Mouse (Mus musculus): ENCODE results near the gene Mrps2.
A peak's percentile ranks its signal among the peaks of the same experiment; 100 is the strongest.
"Not testable (repeated sequence)": the region's sequence is repeated elsewhere in the genome, so short reads cannot be mapped to it uniquely, and the experiment has no call there.

Gene Mrps2

DNA sequence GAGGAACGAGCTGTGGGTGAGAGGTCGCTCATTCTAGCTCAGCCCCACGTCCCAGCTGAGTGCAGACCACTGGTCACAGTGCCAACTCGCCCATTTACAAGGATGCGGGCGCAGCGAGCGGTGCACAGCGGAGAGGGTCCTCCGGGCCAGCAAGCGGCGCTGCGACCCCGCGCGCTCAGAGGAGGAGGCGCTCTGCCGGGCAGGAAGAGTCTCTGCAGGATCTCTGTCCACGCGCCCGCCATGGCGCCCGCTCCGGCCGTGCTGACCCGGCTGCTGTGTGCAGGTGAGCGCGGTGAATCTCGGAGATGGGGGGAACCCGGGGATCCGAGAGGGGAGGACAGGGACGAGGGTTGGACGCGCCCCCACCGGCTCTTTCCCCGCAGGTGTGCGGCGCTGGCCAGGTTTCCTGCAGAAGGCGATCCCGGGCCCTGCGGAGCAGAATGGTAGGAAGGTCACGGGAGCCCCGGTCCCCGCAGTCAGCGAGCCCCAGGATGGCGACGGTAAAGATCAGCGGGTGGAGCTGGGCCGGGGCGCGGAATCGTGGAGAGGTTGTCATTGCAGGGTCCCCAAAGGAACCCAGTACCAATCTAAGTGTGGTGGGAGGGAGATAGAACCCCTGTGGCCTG, at the start of gene Mrps2:
TSS of gene Mrps2 (plus strand) at position 207 of the 626 bp plus-strand sequence.
- peak; percentile 92 to 94 for DNase-seq

GRCm38 (mm10) chr2:28419898-28420297, 48.0 kb upstream of the Mrps2 start:
- peak; percentile 97 to 98 for DNase-seq

GRCm38 (mm10) chr2:28423167-28423566, 44.7 kb upstream of the Mrps2 start:
- peak; percentile 46 to 73 for DNase-seq

DNA sequence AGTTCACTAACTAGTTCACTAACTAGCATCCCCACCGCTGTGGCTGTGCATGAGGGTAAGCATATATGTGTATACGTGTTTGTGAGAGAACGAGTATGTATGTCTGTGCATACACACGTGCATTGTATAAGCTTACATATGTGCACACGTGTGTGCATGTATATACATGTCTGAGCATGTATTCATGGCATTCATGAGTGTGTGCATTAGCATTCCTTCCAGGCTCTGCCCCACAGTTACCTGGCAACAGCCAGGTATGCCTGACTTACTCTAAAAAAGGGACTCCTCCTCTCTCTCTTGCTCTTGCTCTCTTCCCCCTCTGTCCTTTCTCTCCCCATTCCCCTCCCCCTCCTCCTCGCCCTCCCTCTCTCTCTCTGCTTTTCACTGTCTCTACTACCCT, 40.6 kb upstream of the Mrps2 start:
- DNase-seq, result no peak

GRCm38 (mm10) chr2:28430846-28431245, 37.0 kb upstream of the Mrps2 start:
- DNase-seq, result no peak

- DNase-seq, result peak in 1 of 2 experiments; percentile 56
Measured at GRCm38 (mm10) chr2:28432811-28433210, 35.1 kb upstream of the Mrps2 start.

DNA sequence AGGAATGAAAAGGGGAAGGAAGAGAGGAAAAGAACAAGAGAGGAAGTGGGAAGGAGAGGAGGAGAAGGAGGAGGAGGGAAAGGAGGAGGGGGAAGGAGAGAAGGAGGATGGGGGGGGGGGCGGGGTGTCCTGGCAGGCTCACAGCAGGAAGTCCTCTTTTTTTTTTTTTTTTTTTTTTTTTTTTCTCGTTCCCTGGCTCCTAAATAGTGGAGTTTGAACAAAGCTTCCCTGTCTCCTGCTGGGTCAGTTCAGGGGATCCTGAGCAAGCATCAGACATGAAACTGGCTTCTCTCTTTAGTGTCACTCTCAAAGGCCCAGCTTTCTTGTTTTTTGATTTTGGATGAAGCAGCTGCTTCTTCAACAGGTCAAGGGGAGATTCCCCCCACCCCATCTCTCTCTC, 34.4 kb upstream of the Mrps2 start:
- DNase-seq, result no peak

GRCm38 (mm10) chr2:28435401-28435800, 32.5 kb upstream of the Mrps2 start:
- no peak for DNase-seq

DNA sequence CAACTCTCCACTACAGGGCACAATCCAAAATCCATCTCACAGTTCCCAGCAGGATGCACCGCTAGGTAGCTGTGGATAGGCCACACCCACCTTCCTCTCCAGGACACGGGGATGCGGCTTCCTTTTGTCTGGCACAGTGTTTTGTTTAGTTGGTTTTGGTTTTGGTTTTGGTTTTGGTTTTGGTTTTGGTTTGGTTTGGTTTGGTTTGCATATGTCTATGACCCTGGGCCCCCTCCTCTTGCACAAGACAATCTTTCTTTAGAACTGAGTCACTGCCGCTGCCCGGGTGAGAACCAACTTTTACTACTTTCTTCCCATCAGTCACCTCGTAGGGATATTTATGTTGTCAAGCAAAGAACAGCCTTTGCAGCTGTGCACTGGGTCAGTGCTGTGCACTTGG, 27.0 kb upstream of the Mrps2 start:
- DNase-seq, result no peak

GRCm38 (mm10) chr2:28445082-28445481, 22.8 kb upstream of the Mrps2 start:
- DNase-seq, result no peak

GRCm38 (mm10) chr2:28446181-28446514, 21.7 kb upstream of the Mrps2 start:
- DNase-seq, result no peak

GRCm38 (mm10) chr2:28446515-28447314, 21.2 kb upstream of the Mrps2 start, which contains the start of gene Ppp1r26:
Gene Ppp1r26 (plus strand): TSS chr2:28446800.
- peak; percentile 71 to 79 for DNase-seq

DNA sequence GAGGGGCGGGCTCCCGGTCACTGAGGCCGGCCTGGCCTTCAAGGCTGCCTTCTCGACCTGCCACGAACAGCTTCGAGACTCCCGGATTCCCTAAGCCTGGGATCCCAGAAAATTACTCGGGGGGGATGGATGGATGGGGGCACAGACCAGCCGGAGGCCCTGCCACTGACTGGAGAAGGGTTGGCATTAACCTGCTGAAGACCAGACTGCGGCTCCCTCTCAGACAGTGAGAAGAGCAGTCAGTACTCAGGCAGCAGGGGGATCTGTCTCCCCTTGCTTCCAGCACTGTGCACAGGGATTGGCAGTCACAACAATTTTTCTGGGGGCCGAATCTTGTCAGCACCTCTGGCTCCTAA, 20.6 kb upstream of the Mrps2 start:
- DNase-seq, result no peak

DNA sequence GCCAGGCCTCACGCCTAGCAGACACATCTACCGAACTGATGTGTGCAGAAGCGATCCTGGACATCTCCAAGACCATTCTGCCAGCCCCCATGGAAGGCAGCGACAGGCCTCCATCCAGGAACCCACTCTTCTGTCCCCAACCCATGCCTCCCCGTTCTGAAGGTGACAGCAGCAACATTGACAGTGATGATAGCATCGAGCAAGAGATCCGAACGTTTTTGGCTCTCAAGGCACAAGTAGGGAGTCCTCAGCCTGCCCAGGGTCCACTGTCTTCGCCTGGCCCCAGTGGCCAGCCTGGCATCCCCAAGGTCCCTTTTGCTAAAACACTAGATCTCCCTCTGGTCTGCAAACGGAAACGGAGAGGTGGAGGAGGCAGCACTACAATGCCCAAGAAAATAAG, 16.2 kb upstream of the Mrps2 start:
- no peak for DNase-seq

DNA sequence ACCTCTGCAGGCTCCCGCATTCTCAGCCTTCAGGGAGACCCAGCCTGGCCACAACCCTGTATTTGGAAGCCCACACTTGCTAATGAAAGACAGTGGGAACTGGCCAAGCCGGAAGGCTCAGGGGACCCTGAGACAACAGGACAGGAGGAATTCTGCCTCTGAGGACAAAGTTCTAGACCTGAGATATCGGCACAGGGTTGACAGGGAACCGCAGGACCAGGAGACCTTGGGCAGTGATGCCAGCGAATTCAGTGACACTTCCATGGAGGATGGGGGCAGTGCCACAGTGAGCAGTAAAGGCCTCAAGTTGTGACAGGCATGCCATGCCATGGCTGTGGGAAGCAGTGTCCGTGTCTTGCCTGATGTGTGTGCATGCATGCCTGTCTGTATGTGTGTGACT, 14.3 kb upstream of the Mrps2 start:
- DNase-seq, result no peak

DNA sequence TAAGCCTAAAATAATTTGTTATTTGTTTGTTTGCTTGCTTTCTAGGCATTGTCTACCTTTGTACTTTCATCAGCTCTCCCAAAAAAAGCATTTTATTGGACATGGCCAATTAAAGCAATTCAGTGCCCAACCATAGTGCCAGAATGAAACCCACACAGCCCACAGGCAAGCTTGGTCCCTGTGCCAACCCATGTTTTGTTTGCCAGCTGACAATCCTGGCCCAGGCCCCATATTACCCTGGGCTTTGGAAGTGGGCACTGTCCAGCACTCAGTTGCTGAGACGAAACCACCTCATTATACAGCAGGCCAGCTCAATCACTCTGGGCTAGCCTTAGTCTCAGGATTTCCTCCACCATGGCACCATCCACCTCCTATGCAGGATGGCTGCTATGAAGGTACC, 11.2 kb upstream of the Mrps2 start:
- peak; percentile 44 to 58 for DNase-seq

DNA sequence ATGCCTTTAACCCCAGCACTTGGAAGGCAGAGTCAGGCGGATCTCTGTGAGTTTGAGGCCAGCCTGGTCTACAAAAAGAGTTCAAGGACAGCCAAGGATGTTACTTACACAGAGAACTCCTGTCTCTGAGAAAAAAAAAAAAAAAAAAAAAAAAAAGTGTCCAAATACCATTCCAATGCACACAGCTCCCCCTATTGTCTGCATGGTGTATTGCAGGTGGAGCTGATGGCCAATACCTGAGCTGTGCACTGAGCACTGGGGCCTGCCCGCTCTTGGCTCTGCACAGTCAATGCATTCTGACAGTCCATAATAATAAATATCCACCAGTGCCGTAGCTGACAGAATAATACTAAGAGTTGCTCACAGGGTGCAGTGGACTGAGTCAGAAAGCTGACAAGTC, 3.9 kb upstream of the Mrps2 start:
- peak; percentile 74 to 87 for DNase-seq

GRCm38 (mm10) chr2:28464919-28465318, 2.9 kb upstream of the Mrps2 start:
- no peak for DNase-seq

DNA sequence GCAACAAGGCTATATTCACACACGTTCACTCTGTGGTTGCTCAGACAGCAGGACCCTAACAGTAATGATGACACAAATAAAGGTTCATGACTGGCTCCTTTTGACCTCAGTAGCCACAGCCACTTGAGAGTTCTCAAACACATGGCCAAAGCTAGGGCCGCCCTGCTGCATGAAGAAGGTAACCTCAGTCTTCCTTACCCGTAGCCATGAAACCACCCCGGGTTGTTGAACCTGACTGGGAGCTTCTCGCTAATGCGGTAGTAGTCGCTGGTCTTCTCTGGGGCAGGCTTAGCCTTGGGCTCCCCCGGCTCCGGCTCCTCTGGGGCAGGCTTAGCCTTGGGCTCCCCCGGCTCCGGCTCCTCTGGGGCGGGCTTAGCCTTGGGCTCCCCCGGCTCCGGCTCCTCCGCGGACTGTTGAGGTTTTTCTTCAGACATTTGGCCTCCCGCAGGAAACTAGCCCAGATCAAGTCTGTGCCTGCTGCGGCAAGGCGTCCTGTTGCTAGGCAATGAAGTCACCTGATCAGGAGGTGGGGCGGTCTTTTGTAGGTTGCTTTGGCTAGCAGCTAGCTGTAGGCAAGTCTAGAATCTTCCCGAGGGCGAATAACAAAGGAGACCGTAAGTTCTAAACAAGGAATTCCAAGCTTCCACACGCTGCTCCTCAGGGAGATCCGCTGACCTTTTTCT, 1.9 kb upstream of the Mrps2 start, which contains the start of gene 1700007K13Rik:
TSS of gene 1700007K13Rik (minus strand) at position 497 of the 683 bp plus-strand sequence.
- peak; percentile 81 to 86 for DNase-seq

GRCm38 (mm10) chr2:28468486-28469225, 790 bp downstream of the Mrps2 start:
- peak in 1 of 2 experiments; percentile 11 for DNase-seq

GRCm38 (mm10) chr2:28469461-28469860, 1.6 kb downstream of the Mrps2 start:
- DNase-seq, result no peak

DNA sequence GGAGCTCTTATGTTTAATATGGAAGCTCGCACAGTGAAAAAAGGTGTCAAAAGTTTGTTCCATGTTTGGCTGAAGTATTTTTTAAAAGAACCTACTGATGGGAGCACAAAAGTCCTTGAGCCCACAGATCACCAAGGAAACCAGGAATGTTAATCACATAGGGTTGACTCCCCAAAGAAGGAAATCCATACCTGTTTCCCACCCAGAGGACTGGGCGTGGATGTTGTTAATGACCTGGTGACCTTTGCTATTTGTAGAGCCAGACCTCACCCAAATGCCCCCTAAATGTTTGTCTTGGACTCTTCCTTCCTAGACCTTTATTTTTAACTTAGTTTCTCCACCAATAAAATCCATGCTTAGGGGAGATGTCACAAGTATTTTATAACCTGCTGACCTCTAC, 2.7 kb downstream of the Mrps2 start:
- DNase-seq, result no peak

- not testable (repeated sequence) for DNase-seq
Measured at GRCm38 (mm10) chr2:28472011-28472410, 4.1 kb downstream of the Mrps2 start.

All from cerebellum, postnatal 25 days (tissue).